Mouse (Mus musculus): ENCODE results near the gene Lif.

DNA sequence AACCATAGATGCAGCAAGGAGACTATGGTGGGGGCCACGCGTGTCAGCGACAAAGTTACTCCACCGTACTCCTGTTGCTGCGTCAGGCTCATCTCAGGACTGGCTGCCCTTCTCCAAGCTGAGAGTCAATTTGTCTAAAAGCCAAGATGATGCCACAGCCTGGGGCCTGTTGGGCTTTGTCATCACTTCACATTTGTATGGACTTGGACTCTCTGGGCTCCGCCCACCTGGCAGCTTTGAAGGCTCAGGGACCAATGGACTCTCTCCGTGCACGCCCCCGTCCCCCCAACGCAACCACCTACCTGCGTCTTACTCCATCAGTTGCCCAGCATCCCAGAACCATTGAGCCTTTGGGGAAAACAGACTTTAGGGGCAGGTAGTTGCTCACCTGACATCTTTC, 14.2 kb downstream of the Lif start:
- TF ChIP-seq POLR2A (IDR thresholded peaks at IDR 0.05; ENCODE audit: borderline replicate concordance, low read depth, low read length) = no peak
- no peak for TF ChIP-seq CTCF (IDR thresholded peaks at IDR 0.05; ENCODE audit: low read depth, low read length)

All from bone marrow macrophage, adult 2 months (primary cell).